Mouse (Mus musculus) left cerebral cortex, postnatal 4 days (tissue): ENCODE data around the gene Gm11444. TPM values are rescaled to one million over a fixed set of nuclear protein-coding genes. Genes with fewer than 3 reads are reported as not detected.

Experiments
- DNase-seq: peaks from one replicate; pipeline ENCODE4 v3.0.0-alpha.2; 2022
- intact Hi-C: fragments of 180-260 bp; cut with DNase I; formaldehyde crosslinking; loops from one replicate; pipeline ENCODE4 v1.15.1; 2025
- total RNA-seq, 2 experiments: library from RNA; stranded (reverse); gene quantifications; 2 replicates each; pipeline ENCODE4 v1.2.3; 2021

The Gm11444 gene
- total RNA-seq, 2 experiments from 2014 or later, result not detected

DNA sequence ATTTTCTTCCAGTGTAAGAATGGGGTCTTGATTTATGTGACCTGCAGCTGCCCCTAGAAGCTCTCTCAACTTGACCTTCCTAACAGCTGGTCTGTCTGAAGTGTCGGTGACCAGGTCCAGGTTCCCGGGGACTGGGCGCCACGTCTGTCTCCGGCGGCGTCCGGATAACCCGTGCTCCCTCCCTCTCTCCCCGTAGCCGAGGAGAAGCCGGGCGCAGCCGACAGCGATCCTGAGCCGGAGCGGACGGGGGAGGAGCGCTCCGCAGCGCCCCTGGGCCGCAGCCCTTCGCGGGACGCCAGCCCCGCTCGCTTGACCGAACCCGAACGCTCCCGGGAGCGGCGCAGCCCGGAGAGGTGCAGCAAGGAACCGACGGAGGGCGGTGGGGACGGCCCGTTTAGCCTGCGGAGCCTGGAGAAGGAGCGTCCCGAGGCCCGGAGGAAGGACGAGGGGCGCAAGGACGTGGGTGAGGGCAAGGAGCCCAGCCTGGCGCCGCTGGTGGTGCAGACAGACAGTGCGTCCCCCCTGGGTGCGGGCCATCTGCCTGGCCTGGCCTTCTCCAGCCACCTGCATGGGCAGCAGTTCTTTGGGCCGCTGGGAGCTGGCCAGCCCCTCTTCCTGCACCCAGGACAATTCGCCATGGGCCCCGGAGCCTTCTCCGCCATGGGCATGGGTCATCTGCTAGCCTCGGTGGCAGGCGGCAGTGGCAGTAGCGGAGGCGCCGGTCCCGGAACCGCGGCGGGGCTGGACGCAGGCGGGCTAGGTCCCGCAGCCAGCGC, 12.3 kb downstream of the Gm11444 start:
- intact Hi-C loops, result no loop called here

GRCm38 (mm10) chr11:85837291-85837647, 12.9 kb downstream of the Gm11444 start:
- DNase-seq, result no peak
- intact Hi-C loops, result no loop called here

More for the DNA sequence above, 12.3 kb downstream of the Gm11444 start:
- DNase-seq, result no peak

- DNase-seq, result no peak
- intact Hi-C loops, result no loop called here
Observed at GRCm38 (mm10) chr11:85836523-85837290, 13.4 kb downstream of the Gm11444 start.

- intact Hi-C loops, result no loop called here
- DNase-seq, result no peak
Observed at GRCm38 (mm10) chr11:85835753-85836522, 14.2 kb downstream of the Gm11444 start.

GRCm38 (mm10) chr11:85835001-85835752, 15.0 kb downstream of the Gm11444 start:
- no peak for DNase-seq
- intact Hi-C loops, result no loop called here

DNA sequence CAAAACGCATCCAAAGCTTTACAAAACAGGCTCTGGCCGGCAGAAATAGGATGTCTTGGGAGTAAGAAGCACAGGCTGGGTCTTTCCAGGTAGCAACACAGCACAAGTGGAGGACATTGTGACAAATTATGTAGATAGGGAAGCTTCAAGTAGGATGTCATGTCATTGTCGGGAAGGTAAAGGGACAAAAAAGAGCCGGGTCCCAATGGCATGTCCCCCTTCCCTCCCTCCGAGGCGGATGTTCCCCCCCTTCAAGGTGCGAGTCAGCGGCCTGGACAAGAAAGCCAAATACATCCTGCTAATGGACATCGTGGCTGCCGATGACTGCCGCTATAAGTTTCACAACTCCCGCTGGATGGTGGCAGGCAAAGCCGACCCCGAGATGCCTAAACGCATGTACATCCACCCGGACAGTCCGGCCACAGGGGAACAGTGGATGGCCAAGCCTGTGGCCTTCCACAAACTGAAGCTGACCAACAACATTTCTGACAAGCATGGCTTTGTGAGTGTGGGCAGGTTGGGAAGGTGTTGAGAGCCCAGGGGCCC, 15.7 kb downstream of the Gm11444 start:
- no peak for DNase-seq
- intact Hi-C loops, result loop anchor here (5.0 kb wide), 1 partner anchor 362 kb away; no protein-coding TSS in a partner anchor

DNA sequence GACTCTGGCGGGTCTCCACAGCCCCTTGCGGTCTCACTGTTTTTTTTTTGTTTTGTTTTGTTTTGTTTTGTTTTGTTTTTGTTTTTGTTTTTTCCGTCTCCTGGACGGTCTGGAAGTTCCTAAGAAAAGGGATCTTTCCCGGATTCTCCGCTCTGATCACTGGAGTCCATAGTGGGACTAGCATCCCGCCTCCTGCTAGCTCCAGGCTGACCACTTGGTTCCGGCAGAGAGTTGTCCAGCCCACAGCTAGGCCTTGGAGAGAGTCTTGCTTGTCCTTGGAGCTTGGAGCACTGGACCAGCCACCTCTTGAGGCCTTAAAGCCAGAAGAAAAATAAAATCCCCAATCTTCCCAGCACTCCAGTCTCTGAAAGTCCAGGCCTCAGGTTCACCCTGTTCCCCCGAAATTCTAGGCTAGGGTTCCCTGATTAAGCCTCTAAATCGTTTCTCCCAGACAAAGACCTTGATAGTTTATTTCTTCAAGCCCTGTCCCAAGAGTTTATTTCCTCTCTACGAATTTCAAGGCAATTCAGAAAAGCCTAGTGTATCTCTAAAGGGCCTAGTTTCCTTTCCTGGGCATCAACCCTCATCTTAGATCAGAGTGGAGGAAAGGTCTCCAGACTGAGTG, 16.3 kb downstream of the Gm11444 start:
- intact Hi-C loops, result loop anchor here (5.0 kb wide), 1 partner anchor 362 kb away; no protein-coding TSS in a partner anchor
- DNase-seq, result no peak

- no peak for DNase-seq
- intact Hi-C loops, result loop anchor here (5.0 kb wide), 1 partner anchor 361 kb away; no protein-coding TSS in a partner anchor
Observed at GRCm38 (mm10) chr11:85833081-85833521, 17.0 kb downstream of the Gm11444 start.

DNA sequence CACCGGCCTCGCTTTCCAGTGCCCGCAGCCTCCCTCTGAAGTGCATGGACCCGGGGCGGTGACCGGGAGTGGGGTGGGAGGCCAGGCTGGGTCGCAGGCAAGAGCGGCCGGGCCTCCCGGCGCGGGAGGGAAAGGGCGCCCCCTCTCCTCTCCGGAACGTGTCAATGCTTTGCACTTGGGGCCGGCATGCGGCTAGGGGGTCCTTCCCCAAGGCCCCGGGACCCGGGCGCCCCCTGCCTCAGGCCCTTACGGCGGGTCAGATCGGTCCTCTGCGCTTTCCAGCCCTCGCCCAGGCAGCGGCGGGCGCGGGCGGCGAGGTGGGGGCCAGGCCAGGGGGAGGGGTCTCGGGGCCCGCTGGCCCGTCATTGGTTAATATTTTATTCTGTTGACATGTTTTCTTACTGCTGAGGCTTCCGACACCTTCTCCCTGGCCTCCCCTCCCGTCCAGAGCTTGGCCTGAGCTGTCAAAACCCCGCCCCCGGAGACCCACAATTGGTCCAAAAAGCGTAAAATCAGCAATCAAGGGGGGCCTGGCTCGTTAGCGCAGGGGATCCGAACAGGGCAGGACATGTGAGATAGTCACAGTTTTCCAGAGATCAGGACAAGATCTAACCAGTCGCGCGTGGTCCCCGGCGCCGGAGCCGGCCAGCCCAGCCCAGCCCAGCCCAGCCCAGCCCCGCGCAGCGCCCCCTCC, 17.8 kb downstream of the Gm11444 start, which contains the start of gene Tbx2:
Gene Tbx2 (plus strand): TSS at position 321 of the 694 bp plus-strand sequence.
- no peak for DNase-seq
- intact Hi-C loops, result loop anchor here (5.0 kb wide), 1 partner anchor 360 kb away; no protein-coding TSS in a partner anchor

- DNase-seq, result no peak
- intact Hi-C loops, result loop anchor here (5.0 kb wide), 1 partner anchor 359 kb away; no protein-coding TSS in a partner anchor
Observed at GRCm38 (mm10) chr11:85831656-85832230, 18.4 kb downstream of the Gm11444 start.

DNA sequence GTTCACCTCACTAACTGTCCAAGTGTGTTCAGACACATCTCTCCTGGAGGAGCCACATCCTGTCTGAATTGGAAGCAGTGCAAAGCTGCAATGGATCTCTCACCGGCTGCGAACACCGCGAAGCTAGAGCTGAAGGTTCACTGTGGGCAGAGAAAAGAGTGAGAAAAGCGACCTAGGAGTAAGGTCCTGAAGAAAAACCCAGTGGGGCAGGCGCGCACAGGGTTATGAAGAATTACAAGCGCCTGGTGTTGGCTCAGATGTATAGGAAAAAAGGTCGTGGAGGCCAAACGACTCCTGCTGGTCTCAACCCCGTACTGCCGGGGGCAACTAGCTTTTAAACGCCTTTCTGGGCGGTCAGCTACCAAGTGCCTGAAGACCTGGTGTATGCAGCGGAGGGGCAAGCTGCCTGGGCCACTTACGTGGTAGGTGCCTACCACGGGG, 19.2 kb downstream of the Gm11444 start:
- intact Hi-C loops, result loop anchor here (5.0 kb wide), 1 partner anchor 359 kb away; no protein-coding TSS in a partner anchor
- no peak for DNase-seq

GRCm38 (mm10) chr11:85829520-85830440, 20.4 kb downstream of the Gm11444 start:
- intact Hi-C loops, result loop anchor here (5.0 kb wide), 1 partner anchor 357 kb away; no protein-coding TSS in a partner anchor
- no peak for DNase-seq

DNA sequence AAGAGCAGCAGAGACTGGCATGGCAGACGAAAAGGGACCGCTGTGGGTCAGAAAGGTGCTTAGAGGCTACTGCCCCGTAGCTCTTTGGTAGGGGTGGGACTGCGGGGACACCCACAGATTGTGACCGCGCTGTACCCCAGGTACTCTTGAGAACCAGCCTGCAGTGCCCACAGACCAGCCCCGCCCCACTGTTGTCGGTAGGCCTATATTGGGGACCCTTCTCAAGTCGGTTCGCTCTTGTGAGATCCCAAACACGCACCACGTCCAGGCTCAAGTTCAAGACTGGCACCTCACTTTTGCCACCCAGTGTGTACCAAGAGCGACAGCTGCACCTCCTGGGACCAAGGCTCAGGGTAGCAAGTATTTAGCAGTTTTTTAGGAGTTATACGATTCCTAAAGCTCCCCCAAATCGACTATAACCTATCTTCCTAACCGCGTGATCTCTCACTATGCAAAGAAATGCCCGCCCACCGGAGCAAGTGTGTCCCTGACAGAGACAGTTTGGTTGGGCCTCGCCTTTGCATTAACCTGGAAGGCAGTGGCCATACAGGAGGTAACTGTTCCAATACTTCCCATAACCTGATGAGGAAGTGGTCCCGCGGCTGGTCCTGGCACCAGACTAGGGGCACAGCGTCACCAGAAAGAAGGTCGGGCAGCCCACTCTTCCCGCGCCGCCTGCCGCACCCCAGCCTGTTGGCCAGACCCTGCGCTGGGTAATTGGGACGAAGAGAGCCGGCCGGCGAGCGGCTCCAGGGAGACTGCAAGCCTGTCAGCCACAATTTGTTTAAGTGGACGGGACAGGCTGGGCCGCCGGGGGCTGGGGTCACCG, 21.2 kb downstream of the Gm11444 start:
- intact Hi-C loops, result no loop called here
- no peak for DNase-seq

DNA sequence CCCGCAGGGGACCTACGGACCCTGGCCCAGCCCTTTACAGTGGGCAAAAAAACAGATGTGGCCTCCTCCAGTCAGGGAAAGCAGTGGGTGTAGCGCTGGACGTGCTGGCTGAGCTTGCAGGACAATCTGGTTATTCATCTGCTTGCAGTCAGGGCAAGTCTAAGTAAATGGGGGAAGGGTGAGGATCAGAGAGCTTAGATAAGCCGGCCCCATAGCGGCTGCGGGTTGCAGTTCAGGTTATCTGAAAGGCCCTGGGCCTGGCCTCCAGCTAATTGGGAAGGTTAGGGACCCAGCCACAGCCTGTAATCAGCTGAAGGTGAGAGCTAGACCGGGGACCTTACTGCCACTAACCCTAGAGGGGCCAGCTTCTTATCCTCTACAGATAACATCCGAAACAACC, 22.8 kb downstream of the Gm11444 start:
- intact Hi-C loops, result no loop called here
- DNase-seq, result no peak

DNA sequence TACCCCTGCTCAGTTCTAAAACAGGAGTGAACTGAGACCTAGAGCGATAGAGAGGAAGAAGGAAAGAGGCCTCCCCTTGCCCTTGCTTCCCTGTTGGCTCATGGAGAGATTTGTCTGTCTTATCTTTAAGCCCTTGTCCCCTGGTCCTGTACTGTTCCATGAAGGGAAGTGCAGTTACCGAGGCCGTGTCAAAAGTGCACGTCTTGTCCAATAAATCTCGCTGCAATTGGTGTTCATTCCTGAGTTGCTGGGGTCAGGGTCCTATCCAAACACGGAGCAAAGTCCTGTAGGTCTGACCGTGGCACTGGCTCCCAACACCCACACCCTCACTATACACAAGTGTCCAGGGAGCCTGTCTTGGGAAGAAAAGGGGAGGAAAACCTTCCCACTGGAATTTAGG, 24.3 kb downstream of the Gm11444 start:
- intact Hi-C loops, result no loop called here
- no peak for DNase-seq

GRCm38 (mm10) chr11:85825031-85825430, 25.1 kb downstream of the Gm11444 start:
- no peak for DNase-seq
- intact Hi-C loops, result no loop called here
